Mouse (Mus musculus): ENCODE measurements around the gene Ugt2a1. TPM values are rescaled to one million over a fixed set of nuclear protein-coding genes. Genes with fewer than 3 reads are reported as not detected.

Gene Ugt2a1
- total RNA-seq, 1 experiment from 2014 or later: not detected

Other genes with a start within 250 kb of the Ugt2a1 start
- gene Ugt2b37, start 236.1 kb downstream of the Ugt2a1 start, total RNA-seq (2021): not detected in 2 replicates
- gene Ugt2a3, start 153.7 kb downstream of the Ugt2a1 start, total RNA-seq (2021): 0.86 TPM in 1 of 2 replicates, not detected in the other
- gene Ugt2b38, start 66.7 kb downstream of the Ugt2a1 start, total RNA-seq (2021): not detected in 2 replicates
- gene Ugt2a2, start 8.6 kb downstream of the Ugt2a1 start, total RNA-seq (2021): not detected in 2 replicates
- gene Gm43638, start 4.1 kb downstream of the Ugt2a1 start, total RNA-seq (2021): not detected in 2 replicates
- not detected in 2 replicates for gene Sult1b1, start 47.3 kb upstream of the Ugt2a1 start, total RNA-seq (2021)
- gene Sult1d1, start 78.2 kb upstream of the Ugt2a1 start, total RNA-seq (2021): 0.76 TPM in 1 of 2 replicates, not detected in the other
- 0.24 TPM in 1 of 2 replicates, not detected in the other for gene Sult1e1, start 100.7 kb upstream of the Ugt2a1 start, total RNA-seq (2021)
- not detected in 2 replicates for gene Csn1s1, start 175.3 kb upstream of the Ugt2a1 start, total RNA-seq (2021)
- not detected in 2 replicates for gene Csn2, start 208.8 kb upstream of the Ugt2a1 start, total RNA-seq (2021)